In the genomic region with DNA sequence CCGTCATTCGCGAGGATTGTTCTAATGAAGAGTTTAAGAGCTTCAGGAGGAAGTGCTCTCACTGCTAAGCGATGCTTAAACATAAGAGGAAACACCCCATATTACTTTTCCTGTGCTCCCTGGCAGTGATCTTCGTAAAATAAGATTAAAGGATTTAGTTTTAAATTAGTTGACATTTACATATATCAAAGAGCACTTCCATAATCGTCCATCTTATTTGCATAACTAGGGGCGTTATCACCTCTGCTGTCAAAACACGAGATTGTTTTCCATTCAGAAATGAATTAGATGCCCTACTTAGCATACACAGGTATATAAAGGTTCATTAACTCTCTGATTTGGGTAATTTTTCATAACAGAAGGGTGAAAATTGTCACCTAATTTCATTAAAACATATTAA, we compare ENCODE assay signal across 22 mouse cellular contexts.
DNase-seq lines count a peak whose midpoint lies in the region; ATAC-seq and TF ChIP-seq lines count a peak whose summit lies in the region.
"Had no signal": no experiment of that assay in that cellular context is flagged by ENCODE, and none has a peak within 500 bp of the region (broad histone marks: within the 10 kb centered on the region; RNA-seq: fewer than 3 reads in every experiment).

No protein-coding gene starts in this region.

- no peak for TF ChIP-seq EP300 in heart, adult 2 months (IDR thresholded peaks at IDR 0.05; ENCODE audit: insufficient read depth, low read depth, low read length)

- no peaks in the 10 kb centered on the region for H3K9me3 ChIP-seq in neural tube, embryonic 15.5 days (replicated peaks)
- H3K9me3 ChIP-seq: G1E; hindbrain, embryonic 10.5 days; lung, embryonic 15.5 days; midbrain, embryonic 10.5 days had no signal

- 23% methylated on average over 8 of the region's 8 CpGs for WGBS in heart, adult 2 months
- WGBS in neural tube, embryonic 15.5 days = 61% methylated on average over 8 of the region's 8 CpGs

- H3K79me2 ChIP-seq in heart, adult 2 months (replicated peaks; ENCODE audit: control insufficient read depth, insufficient read depth, low read length) = no peaks in the 10 kb centered on the region; the same call in none of the 2 replicates

- intact Hi-C loops in heart, adult 2 months (cut with DNase I) = loop anchor here (2.0 kb wide), 1 partner anchor 30 kb away; no protein-coding TSS in a partner anchor
- intact Hi-C loops in left cerebral cortex, adult 2 months (cut with DNase I) = loop anchor here (5.0 kb wide), 1 partner anchor 48 kb away; no protein-coding TSS in a partner anchor

- no peak for ATAC-seq in neural tube, embryonic 15.5 days (ENCODE audit: low FRiP score)
- ATAC-seq: activated CD4-positive, CD25-positive, alpha-beta regulatory T cell, adult 4 months; CD4-positive, CD25-positive, alpha-beta regulatory T cell, adult 4 months; hindbrain, postnatal 0 days had no signal

- H3K36me3 ChIP-seq in heart, adult 2 months (ENCODE audit: control insufficient read depth, insufficient read depth, low read length) = peaks cover 45% of the 10 kb centered on the region
- H3K36me3 ChIP-seq in neural tube, embryonic 15.5 days = no peaks in the 10 kb centered on the region
- H3K36me3 ChIP-seq: G1E; hindbrain, embryonic 10.5 days; lung, embryonic 15.5 days; midbrain, embryonic 10.5 days had no signal

- H3K9ac ChIP-seq in heart, adult 2 months (ENCODE audit: low read depth, low read length) = no peak overlapping the region; the same call in 1 of the 2 replicates
- H3K9ac ChIP-seq in neural tube, embryonic 15.5 days (replicated peaks) = no peak overlapping the region
- H3K9ac ChIP-seq: lung, embryonic 15.5 days had no signal

- peak overlapping the region; percentile 80 for H3K27ac ChIP-seq in heart, adult 2 months
- H3K27ac ChIP-seq in left cerebral cortex, adult 2 months = peak overlapping the region; percentile 80
- no peak overlapping the region for H3K27ac ChIP-seq in neural tube, embryonic 15.5 days (replicated peaks)
- H3K27ac ChIP-seq: hindbrain, embryonic 10.5 days; hindbrain, postnatal 0 days; lung, embryonic 15.5 days; midbrain, embryonic 10.5 days had no signal

- H3K4me1 ChIP-seq in heart, adult 2 months (ENCODE audit: control insufficient read depth, insufficient read depth, low read length) = peaks cover 10% of the 10 kb centered on the region
- H3K4me1 ChIP-seq in neural tube, embryonic 15.5 days = no peaks in the 10 kb centered on the region

- peak overlapping the region; percentile 35 for H3K4me3 ChIP-seq in heart, adult 2 months
- peak overlapping the region; percentile 6; the same call in 1 of the 2 replicates for H3K4me3 ChIP-seq in left cerebral cortex, adult 2 months
- H3K4me3 ChIP-seq in neural tube, embryonic 15.5 days (replicated peaks) = no peak overlapping the region
- H3K4me3 ChIP-seq: hindbrain, embryonic 10.5 days; lung, embryonic 15.5 days; midbrain, embryonic 10.5 days had no signal

- no peak overlapping the region for H3K4me2 ChIP-seq in neural tube, embryonic 15.5 days
- H3K4me2 ChIP-seq: lung, embryonic 15.5 days had no signal

- H3K27me3 ChIP-seq in heart, adult 2 months (ENCODE audit: control insufficient read depth, insufficient read depth, low read length) = no peaks in the 10 kb centered on the region
- H3K27me3 ChIP-seq in neural tube, embryonic 15.5 days (replicated peaks) = no peaks in the 10 kb centered on the region
- H3K27me3 ChIP-seq: lung, embryonic 15.5 days had no signal

- TF ChIP-seq POLR2A in heart, adult 2 months (IDR thresholded peaks at IDR 0.05; ENCODE audit: insufficient read depth, low read depth, low read length) = no peak

- DNase-seq in heart, adult 2 months = no peak
- no peak for DNase-seq in heart, adult 11 months
- DNase-seq in left cerebral cortex, adult 2 months (ENCODE audit: extremely low spot score in 1 of 2, low spot score in 2 of 2) = no peak
- DNase-seq in left cerebral cortex, adult 8-10 months (ENCODE audit: low spot score in 2 of 2) = no peak
- peak; percentile 16 to 31 for DNase-seq in spleen, postnatal 36 days (ENCODE audit: low spot score in 2 of 2)
- no peak for DNase-seq in spleen, postnatal 4 days (ENCODE audit: low spot score in 2 of 2)
- DNase-seq: adrenal gland, postnatal 10 days; cerebellum, adult 11-12 months; cerebellum, postnatal 36 days; gastrocnemius, postnatal 10 days; heart, adult 18-20 months; kidney, adult 11 months; right cerebral cortex, postnatal 4 days; thymus, postnatal 14 days had no signal

- TF ChIP-seq CTCF in heart, adult 2 months (IDR thresholded peaks at IDR 0.05) = no peak
- TF ChIP-seq CTCF in left cerebral cortex, adult 2 months (IDR thresholded peaks at IDR 0.05) = no peak

Comparison
In these comparisons a context has a peak if more than half of its experiments do, and no peak if none do; other contexts are left out.
1. DNase-seq: peak in spleen, postnatal 36 days (2 of 2); none in heart, adult 2 months (0 of 2), heart, adult 11 months (single experiment), left cerebral cortex, adult 2 months (0 of 2), left cerebral cortex, adult 8-10 months (0 of 2) and spleen, postnatal 4 days (0 of 2).